Mouse (Mus musculus): ENCODE data around the gene Tax1bp3.

Tax1bp3 gene

DNA sequence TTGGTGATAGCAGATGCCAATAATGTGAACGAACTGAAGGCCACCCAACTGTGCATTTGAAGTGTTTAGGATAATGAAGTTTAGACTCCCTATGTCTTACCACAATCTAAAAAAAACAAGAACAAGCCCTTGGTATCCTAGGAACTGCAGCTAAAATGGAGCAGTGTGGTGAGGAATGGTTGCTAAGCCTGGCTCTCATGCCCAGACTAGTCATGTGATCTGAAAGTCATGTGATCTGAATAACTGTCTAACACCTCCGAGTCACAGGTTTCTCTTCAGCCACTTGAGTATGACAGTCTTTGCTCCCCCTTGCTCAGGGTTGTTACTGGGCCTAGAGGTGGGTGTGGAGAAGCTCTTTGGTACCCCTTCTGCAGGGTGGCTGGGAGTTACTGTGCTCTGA is 55.6 kb downstream of the Tax1bp3 start:
- DNase-seq: no peak

Data from right cerebral cortex, postnatal 4 days (tissue).